Mouse (Mus musculus) mouse trophoblast stem cell (cell line): ENCODE data around the gene Btbd10.

Experiments used
- in situ Hi-C, 2 experiments: fragments of 300-500 bp; cut with MseI, MboI; formaldehyde crosslinking; loops; 2 replicates in 1 of 2; 3 replicates in 1 of 2; pipeline ENCODE4 v1.15.1; 2025

Btbd10 gene

DNA sequence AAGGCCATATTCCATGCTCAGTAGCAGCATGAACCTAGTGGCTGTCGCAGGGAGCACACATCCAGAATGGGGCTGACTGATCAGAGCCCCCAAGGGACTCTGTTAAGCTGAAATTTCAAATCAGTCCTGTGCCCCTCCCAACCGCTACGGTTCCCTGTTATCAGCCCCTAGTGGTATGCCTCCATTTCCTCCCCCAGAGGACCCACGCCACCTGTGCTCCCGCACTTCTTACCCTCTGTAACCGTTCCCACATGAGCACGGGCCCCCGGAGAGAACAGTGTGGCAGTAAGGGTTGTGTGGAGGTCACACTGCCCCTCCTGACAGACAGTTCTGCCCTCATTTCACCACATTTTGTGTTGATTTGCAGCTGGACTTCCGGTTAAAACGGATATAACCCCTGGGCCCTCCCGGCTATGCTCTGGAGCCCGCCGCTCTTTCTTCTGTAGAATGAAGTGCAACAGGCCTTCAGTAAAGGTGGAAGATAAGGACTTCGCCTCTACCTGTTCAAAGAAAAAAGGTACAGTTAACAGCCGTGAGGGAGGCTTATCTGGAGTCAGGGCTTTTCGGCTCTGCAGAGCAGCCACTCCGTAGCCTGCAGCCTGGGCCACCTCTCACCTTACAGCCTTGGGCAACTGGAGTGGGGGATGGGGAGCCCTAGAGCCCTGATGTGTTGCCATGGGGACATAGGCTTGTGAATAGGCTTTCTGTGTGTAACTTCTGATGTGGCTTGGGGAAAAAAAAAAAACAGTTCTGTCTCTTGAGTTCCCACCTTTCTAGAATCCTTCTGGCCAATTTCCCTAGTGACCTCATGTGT is 73.9 kb downstream of the Btbd10 start:
- in situ Hi-C loops = no loop called here

DNA sequence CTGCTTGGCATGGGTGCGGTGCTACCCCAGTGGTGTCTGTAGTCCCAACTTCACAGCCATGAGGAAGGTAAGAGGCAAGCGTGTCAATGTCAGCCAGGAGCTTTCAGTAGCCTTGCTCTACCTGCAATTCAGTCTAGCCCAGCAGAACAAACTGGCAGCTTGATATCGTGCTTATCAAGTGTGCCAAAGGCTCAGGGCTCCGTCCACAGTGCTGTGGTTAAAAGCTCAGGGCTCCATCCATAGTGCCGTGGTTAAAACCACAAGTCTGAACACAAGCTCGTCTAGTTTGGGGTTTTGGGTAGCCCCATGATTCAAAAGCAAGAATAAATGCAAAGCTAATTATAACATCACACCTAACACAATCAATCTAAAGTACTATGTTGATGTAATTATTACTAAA is 74.6 kb downstream of the Btbd10 start:
- in situ Hi-C loops = no loop called here

DNA sequence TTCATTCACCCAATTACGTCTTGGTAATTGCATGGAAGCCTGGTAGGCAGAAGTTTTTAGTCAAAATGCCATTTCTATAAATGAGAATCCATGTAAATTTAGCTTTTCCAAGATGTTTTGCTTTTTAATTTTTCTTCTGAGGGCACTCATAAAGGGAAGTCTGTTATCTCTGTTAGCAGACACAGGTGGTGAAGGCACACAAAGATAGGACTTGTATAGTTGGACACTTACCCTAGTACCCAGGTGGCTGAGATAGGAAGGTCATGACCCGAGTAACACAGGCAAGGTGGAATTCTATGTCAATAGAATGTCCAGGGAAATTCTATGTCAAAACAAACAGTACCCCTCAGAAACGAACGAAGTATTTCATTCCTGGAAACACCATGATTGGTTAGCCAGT is 77.0 kb downstream of the Btbd10 start:
- in situ Hi-C loops = no loop called here

DNA sequence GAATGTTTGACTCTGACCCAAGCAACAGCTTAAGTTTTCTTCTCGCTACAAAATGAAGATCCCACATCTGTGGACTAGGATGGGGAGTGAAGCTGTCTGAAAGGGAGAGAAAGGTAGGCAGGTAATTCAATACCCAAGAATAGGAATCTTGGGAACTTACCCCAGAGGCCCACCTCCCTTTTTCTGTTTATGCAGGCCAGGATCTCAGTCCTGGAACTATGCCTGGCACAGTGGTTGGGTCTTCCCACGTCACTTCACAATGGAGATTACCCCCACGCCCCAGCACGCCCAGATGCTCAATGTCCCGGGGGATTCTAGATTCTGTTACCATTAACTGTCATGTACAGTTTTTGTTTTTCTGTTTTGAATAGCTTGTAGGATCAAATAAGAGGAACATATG is 77.5 kb downstream of the Btbd10 start:
- in situ Hi-C loops = no loop called here

DNA sequence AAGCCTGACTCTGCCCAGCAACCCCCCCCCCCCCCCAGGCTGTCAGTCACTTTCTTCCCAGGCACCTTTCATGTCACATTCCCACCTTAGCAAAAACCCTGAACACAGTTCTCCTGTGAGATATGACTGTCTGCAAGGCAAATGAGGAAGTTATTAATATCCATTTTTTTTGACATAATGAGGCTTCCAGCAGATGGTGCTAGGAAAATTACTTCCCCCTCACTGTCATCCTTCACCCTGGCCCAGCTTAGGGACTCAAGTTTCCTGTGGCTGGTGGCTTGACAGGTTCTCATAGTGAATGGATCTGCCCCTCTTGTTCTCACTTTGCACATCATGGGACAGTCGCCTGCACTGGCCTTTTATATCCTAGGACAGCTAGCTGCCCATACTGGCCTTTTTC is 80.0 kb downstream of the Btbd10 start:
- in situ Hi-C loops = no loop called here

DNA sequence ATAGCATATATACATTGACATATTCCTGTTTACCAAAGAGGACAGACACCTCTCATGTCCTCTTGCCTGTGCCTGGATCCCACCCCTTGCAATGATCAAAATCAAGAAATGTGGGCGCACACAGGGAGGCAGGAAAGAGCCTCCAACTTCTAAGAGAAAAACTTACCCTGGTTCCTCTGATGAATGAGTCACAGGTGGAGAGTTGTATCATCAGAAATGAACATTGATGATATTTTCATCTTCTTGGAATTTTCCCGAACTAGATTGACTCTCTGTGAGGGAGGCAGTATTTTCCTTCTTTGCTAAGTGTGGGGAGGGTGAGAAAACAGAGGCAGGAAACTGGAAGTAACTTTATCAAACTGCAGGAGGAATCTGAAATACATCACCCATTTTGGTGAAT is 83.8 kb downstream of the Btbd10 start:
- in situ Hi-C loops = no loop called here

DNA sequence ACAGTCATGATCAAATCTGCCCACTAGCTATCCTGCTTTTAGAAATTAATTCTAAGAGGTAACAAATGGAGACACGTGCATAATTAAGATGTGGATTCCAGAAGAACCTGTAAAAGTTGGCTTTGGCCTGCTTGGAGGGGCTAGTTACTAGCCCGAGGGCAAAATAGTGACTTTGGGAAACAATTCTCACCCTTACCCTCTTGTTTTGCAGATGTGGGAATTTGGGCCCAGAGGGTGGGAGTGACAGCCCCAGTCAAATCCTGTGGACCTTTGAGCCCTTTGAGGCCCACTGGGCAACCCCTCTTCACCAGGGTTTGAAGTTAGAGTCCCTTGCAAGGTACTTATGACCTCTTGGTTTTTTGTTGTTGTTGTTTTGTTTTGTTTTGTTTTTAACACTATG is 89.9 kb downstream of the Btbd10 start:
- in situ Hi-C loops = no loop called here

DNA sequence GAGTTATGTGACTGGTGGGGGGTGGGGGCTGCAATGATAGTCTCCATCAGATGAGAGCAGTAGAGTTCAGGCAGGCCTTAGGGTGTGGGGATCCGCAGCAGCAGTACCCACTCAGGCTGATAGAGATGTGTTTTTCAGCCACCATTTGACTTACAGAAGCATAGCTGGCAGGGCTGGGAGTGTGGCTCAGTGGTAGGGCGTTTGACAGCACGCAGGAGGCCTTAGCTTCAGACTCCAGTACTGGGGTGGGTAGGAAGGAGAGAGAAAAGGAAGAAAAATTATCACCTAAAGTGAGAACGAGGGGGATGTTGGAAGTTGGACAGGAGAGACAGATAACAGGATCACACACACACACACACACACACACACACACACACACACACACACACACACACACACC is 90.7 kb downstream of the Btbd10 start:
- in situ Hi-C loops = no loop called here

DNA sequence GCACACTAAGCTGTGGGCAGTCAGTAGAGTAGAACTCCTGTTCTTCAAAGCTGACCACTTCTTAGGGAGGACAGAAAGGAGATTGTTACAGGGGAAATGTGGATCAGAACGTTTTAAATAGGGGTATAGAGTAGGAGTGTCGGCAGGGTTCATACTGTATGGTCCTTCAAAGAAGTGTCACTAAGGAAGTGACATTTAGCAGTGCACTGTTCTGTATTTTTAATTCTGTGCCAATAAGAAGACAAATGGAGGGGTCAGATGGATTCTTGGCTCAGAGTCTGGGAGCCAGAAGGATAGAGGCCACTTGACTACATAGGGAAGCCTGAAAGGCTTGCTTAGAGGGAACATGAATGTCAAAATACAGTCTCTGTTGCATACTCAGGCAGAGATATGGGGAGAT is 91.9 kb downstream of the Btbd10 start:
- in situ Hi-C loops = no loop called here

DNA sequence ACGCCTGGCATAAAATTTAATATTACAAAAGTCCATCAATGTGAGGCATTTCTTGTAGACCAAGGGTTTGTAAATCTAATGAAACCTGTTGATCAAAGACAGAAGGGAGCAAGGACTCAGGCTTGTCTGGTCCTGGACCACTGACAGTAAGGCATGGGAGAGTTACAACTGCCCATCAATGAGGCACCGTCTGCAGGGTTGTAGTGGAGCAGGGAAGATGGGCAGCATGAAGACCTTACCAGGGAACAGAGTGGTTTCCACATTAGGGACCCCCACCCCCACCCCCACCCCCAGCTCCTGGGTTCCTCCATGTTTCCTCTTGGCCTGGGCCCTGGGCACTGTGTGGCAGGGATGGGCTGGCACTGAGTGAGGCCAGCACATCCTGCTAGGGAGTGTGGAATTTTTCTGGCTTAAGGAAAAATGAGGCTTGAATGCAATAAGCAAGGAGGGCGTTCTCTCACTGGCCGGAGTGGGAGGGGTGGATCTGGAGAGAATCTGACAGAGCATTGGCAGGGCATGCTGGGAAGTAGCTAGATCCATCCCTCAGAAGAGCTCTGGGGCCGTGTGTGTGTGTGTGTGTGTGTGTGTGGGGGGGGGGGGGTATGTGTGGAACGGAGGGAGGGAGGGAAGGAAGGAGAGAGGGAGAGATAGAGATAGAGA is 96.7 kb downstream of the Btbd10 start:
- in situ Hi-C loops = loop anchor here in 1 of 2 experiments (25.0 kb wide), 1 partner anchor 335 kb away; no protein-coding TSS in a partner anchor

DNA sequence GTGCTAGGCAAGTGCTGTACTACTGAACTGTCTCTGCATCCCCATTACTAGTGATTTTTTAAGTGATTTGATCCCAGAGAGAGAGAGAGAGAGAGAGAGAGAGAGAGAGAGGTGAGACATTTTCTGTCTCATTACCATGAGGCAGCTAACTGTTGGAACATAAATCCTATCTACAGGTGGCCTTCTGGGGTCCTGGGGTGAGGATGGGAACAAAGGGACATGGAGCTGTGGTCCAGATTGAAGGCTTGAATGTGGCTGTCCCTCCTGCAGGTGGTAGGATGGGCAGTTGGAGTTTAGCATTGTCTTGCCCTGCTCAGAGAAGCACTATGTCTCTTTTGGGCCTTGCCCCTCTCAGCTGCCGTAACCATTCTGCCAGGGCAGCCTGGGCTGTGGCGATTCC is 98.2 kb downstream of the Btbd10 start:
- in situ Hi-C loops = loop anchor here in 1 of 2 experiments (25.0 kb wide), 1 partner anchor 334 kb away; no protein-coding TSS in a partner anchor

DNA sequence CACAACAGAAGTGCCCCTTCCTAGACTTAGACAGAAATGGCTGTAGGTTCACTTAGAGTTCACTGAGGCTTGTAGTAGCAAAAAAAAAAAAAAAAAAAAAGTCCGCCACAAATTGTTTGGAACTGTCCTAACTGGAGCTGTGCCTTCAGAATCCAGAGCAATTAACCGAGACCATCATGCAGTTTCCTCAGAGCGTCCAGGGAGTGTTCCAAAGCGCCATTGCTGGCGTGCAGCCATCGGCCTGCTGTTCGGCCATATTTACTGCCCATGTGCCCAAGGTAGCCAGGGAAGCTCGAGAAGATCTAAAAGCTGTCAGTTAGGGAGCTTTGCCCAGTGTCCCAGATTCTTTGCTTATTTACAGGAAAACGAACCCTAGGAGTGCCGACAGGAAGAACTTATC is 98.6 kb downstream of the Btbd10 start:
- in situ Hi-C loops = loop anchor here in 1 of 2 experiments (25.0 kb wide), 1 partner anchor 333 kb away; no protein-coding TSS in a partner anchor

DNA sequence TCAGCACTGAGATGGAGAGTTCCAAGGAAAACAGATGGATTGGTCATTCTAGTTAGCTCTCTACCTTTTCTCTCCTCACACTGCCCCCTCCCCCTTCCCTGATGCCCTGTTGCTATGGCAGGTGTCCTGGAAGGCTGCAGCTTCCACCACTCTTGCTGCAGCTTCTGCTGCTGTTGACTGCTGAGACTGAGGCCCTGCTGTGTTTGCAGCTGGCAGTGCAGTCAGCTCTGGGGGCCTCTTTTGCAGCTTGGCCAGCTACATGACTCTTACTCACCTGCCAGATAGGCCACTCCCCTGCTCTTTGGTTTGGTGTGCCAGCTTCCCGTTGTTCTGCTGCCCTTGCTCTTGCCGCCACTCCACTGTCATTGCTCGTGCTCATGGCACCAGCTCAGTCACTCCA is 99.3 kb downstream of the Btbd10 start:
- in situ Hi-C loops = loop anchor here in 1 of 2 experiments (25.0 kb wide), 1 partner anchor 333 kb away; no protein-coding TSS in a partner anchor

DNA sequence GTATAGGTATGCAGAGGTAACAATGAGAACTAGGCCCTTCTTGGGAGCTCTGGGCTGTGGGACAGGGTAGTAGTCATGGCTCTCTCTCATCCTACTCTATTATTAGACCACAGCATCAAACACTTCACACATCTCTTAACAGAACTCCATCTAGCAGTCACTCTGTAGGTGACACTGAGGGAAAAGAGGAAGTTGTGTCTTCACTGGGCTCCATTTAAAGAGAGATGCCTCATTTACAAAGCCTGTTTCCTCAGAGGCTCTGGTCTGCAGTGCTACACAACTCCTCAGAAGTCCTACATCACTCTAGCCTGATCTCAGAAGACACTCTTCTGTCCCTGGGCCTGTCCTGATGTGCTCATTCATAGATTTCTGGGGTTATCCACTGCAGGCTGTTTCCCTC is 100.1 kb downstream of the Btbd10 start:
- in situ Hi-C loops = loop anchor here in 1 of 2 experiments (25.0 kb wide), 1 partner anchor 332 kb away; no protein-coding TSS in a partner anchor

DNA sequence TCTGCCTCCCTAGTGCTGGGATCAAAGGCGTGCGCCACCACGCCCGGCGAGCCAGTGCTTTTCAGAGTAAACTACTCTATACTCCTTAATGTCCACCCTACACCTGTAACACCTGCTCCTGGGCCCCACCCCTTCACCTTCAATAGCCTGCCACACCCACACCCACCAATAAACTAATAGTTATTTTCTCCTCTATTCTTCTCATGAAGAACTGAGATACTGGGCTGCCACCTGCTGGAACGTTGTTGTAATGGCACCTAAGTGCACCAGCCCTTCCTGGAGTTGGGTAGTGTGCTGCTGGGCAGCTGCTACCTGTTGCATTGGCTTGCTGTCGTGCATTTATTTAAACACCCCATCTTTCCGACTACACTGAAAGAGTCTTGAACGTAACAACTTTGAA is 100.9 kb downstream of the Btbd10 start:
- in situ Hi-C loops = loop anchor here in 1 of 2 experiments (25.0 kb wide), 1 partner anchor 331 kb away; no protein-coding TSS in a partner anchor
